Comparison of ENCODE assay signal across 8 mouse cellular contexts in genomic region chr2:25376589-25376988, GRCm38 (mm10). TPM values are rescaled to one million over a fixed set of nuclear protein-coding genes. Genes with fewer than 3 reads are reported as not detected.
DNase-seq lines count a peak whose midpoint lies in the region; ATAC-seq and TF ChIP-seq lines count a peak whose summit lies in the region.

No protein-coding gene starts in this region.

- H3K36me3 ChIP-seq in embryonic facial prominence, embryonic 13.5 days: peaks cover 36% of the 10 kb centered on the region
- peaks cover 23% of the 10 kb centered on the region for H3K36me3 ChIP-seq in limb, embryonic 14.5 days (ENCODE audit: control insufficient read depth, insufficient read depth, low read length)

- H3K9me3 ChIP-seq in embryonic facial prominence, embryonic 13.5 days: no peaks in the 10 kb centered on the region
- H3K9me3 ChIP-seq in limb, embryonic 14.5 days (ENCODE audit: control insufficient read depth, low read length): no peaks in the 10 kb centered on the region

- DNase-seq in adrenal gland, adult (ENCODE audit: inconsistent age in 2 of 2, low spot score in 1 of 2): peak; percentile 34 to 74
- DNase-seq in adrenal gland, postnatal 4 days (ENCODE audit: low spot score in 2 of 2): no peak
- DNase-seq in left cerebral cortex, postnatal 14 days (ENCODE audit: low spot score in 2 of 2): peak; percentile 62 to 71
- DNase-seq in left cerebral cortex, postnatal 10 days (ENCODE audit: extremely low spot score in 1 of 2, low spot score in 2 of 2): no peak
- DNase-seq in Muller cell, postnatal 12 days (ENCODE audit: inconsistent ontology term): peak; percentile 51
- DNase-seq in limb, embryonic 14.5 days (ENCODE audit: low spot score): peak; percentile 58
- DNase-seq in thymus, postnatal 4 days: peak; percentile 61

- H3K4me2 ChIP-seq in embryonic facial prominence, embryonic 13.5 days: no peak overlapping the region
- H3K4me2 ChIP-seq in limb, embryonic 14.5 days (replicated peaks; ENCODE audit: low read depth, low read length, severe bottlenecking): no peak overlapping the region

- no peak for TF ChIP-seq POLR2A in limb, embryonic 14.5 days (IDR thresholded peaks at IDR 0.05; ENCODE audit: borderline replicate concordance, extremely low read depth, insufficient read depth, insufficient read length)

- WGBS in embryonic facial prominence, embryonic 13.5 days: 63% methylated on average over 4 of the region's 4 CpGs
- WGBS in limb, embryonic 14.5 days: 68% methylated on average over 4 of the region's 4 CpGs

- H3K4me1 ChIP-seq in embryonic facial prominence, embryonic 13.5 days: peaks cover 26% of the 10 kb centered on the region
- peaks cover 20% of the 10 kb centered on the region for H3K4me1 ChIP-seq in limb, embryonic 14.5 days (ENCODE audit: control insufficient read depth, insufficient read depth, low read length)

- intact Hi-C loops in left cerebral cortex, postnatal 14 days (cut with DNase I): loop anchor here (2.0 kb wide), 2 partner anchors 20 to 50 kb away; no protein-coding TSS in a partner anchor
- intact Hi-C loops in left cerebral cortex, postnatal 10 days (cut with DNase I): no loop called here

- H3K4me3 ChIP-seq in embryonic facial prominence, embryonic 13.5 days: no peak overlapping the region
- H3K4me3 ChIP-seq in limb, embryonic 14.5 days (replicated peaks; ENCODE audit: low read length): no peak overlapping the region

- H3K27me3 ChIP-seq in embryonic facial prominence, embryonic 13.5 days: no peaks in the 10 kb centered on the region
- no peaks in the 10 kb centered on the region for H3K27me3 ChIP-seq in limb, embryonic 14.5 days (ENCODE audit: control insufficient read depth, insufficient read depth, low read length)

- no peak for ATAC-seq in embryonic facial prominence, embryonic 13.5 days (ENCODE audit: insufficient number of reproducible peaks, insufficient read depth, low FRiP score, low TSS enrichment, low read depth)
- no peak for ATAC-seq in limb, embryonic 14.5 days (ENCODE audit: low FRiP score, low read depth)

- H3K9ac ChIP-seq in embryonic facial prominence, embryonic 13.5 days: peak overlapping the region; percentile 32; the same call in 1 of the 2 replicates
- H3K9ac ChIP-seq in limb, embryonic 14.5 days (ENCODE audit: low read depth, low read length, severe bottlenecking): no peak overlapping the region

- H3K27ac ChIP-seq in embryonic facial prominence, embryonic 13.5 days: no peak overlapping the region
- H3K27ac ChIP-seq in limb, embryonic 14.5 days (replicated peaks; ENCODE audit: low read depth, low read length): no peak overlapping the region

RNA-seq across cellular contexts. Expression of gene Sapcd2, which starts 4.5 kb away (rescaled TPM):
- 1 to 10 TPM; 9.3 to 9.4 TPM for total RNA-seq in adrenal gland, postnatal 4 days (2021)
- total RNA-seq in left cerebral cortex, postnatal 14 days (2021): 1 to 10 TPM; 6.2 to 7.0 TPM
- total RNA-seq in left cerebral cortex, postnatal 10 days (2021): 1 to 10 TPM; 9.6 to 9.9 TPM
- 38.9 and 47.9 TPM in 2 replicates for polyA plus RNA-seq in embryonic facial prominence, embryonic 13.5 days (2015; fragmentation: Nextera tagmentation; extraction: Ambion mirVana)
- 42.5 and 59.7 TPM in 2 replicates for polyA plus RNA-seq in limb, embryonic 14.5 days (2012; rRNA removed)
- polyA plus RNA-seq in limb, embryonic 14.5 days (2014; fragmentation: Nextera tagmentation; extraction: Ambion mirVana): 33.1 and 35.9 TPM in 2 replicates

RNA-seq across cellular contexts. Expression of gene Uap1l1, which starts 11.1 kb away (rescaled TPM):
- 10 to 100 TPM; 18.6 to 24.0 TPM for total RNA-seq in adrenal gland, postnatal 4 days (2021)
- 10 to 100 TPM; 12.2 to 14.8 TPM for total RNA-seq in left cerebral cortex, postnatal 14 days (2021)
- total RNA-seq in left cerebral cortex, postnatal 10 days (2021): 10 to 100 TPM in 1 of 2 experiments, 1 to 10 TPM in 1; 6.3 to 12.1 TPM
- 9.9 and 14.9 TPM in 2 replicates for polyA plus RNA-seq in embryonic facial prominence, embryonic 13.5 days (2015; fragmentation: Nextera tagmentation; extraction: Ambion mirVana)
- polyA plus RNA-seq in limb, embryonic 14.5 days (2012; rRNA removed): 8.2 and 10.7 TPM in 2 replicates
- 15.8 and 17.6 TPM in 2 replicates for polyA plus RNA-seq in limb, embryonic 14.5 days (2014; fragmentation: Nextera tagmentation; extraction: Ambion mirVana)

RNA-seq across cellular contexts. Expression of gene Entpd2, which starts 19.1 kb away (rescaled TPM):
- 10 to 100 TPM in 1 of 2 experiments, 1 to 10 TPM in 1; 10.0 to 11.8 TPM for total RNA-seq in adrenal gland, postnatal 4 days (2021)
- 10 to 100 TPM; 14.7 to 17.5 TPM for total RNA-seq in left cerebral cortex, postnatal 14 days (2021)
- 10 to 100 TPM; 12.2 to 15.6 TPM for total RNA-seq in left cerebral cortex, postnatal 10 days (2021)
- 0.87 and 1.1 TPM in 2 replicates for polyA plus RNA-seq in embryonic facial prominence, embryonic 13.5 days (2015; fragmentation: Nextera tagmentation; extraction: Ambion mirVana)
- 3.3 and 3.9 TPM in 2 replicates for polyA plus RNA-seq in limb, embryonic 14.5 days (2012; rRNA removed)
- 2.1 and 2.6 TPM in 2 replicates for polyA plus RNA-seq in limb, embryonic 14.5 days (2014; fragmentation: Nextera tagmentation; extraction: Ambion mirVana)

RNA-seq across cellular contexts. Expression of gene Dpp7, which starts 20.4 kb away (rescaled TPM):
- total RNA-seq in adrenal gland, postnatal 4 days (2021): 10 to 100 TPM; 32.1 to 33.9 TPM
- total RNA-seq in left cerebral cortex, postnatal 14 days (2021): 10 to 100 TPM; 28.0 to 31.6 TPM
- 10 to 100 TPM; 24.7 to 28.5 TPM for total RNA-seq in left cerebral cortex, postnatal 10 days (2021)
- 23.0 and 25.5 TPM in 2 replicates for polyA plus RNA-seq in embryonic facial prominence, embryonic 13.5 days (2015; fragmentation: Nextera tagmentation; extraction: Ambion mirVana)
- polyA plus RNA-seq in limb, embryonic 14.5 days (2012; rRNA removed): 43.6 and 50.6 TPM in 2 replicates
- polyA plus RNA-seq in limb, embryonic 14.5 days (2014; fragmentation: Nextera tagmentation; extraction: Ambion mirVana): 24.7 and 25.8 TPM in 2 replicates

RNA-seq across cellular contexts. Expression of gene Npdc1, which starts 22.6 kb away (rescaled TPM):
- total RNA-seq in adrenal gland, postnatal 4 days (2021): 100 to 1,000 TPM; 102 to 112 TPM
- 100 to 1,000 TPM; 366 to 370 TPM for total RNA-seq in left cerebral cortex, postnatal 14 days (2021)
- 100 to 1,000 TPM; 401 to 408 TPM for total RNA-seq in left cerebral cortex, postnatal 10 days (2021)
- 42.5 and 48.9 TPM in 2 replicates for polyA plus RNA-seq in embryonic facial prominence, embryonic 13.5 days (2015; fragmentation: Nextera tagmentation; extraction: Ambion mirVana)
- 76.2 TPM in 2 replicates for polyA plus RNA-seq in limb, embryonic 14.5 days (2012; rRNA removed)
- 38.9 and 42.9 TPM in 2 replicates for polyA plus RNA-seq in limb, embryonic 14.5 days (2014; fragmentation: Nextera tagmentation; extraction: Ambion mirVana)

Comparison
In these comparisons a context has a peak if more than half of its experiments do, and no peak if none do; other contexts are left out.
1. DNase-seq: peak in adrenal gland, adult (2 of 2), left cerebral cortex, postnatal 14 days (2 of 2), Muller cell, postnatal 12 days (single experiment), limb, embryonic 14.5 days (single experiment) and thymus, postnatal 4 days (single experiment); none in adrenal gland, postnatal 4 days (0 of 2) and left cerebral cortex, postnatal 10 days (0 of 2).